Mouse (Mus musculus) kidney, postnatal 4 days (tissue): ENCODE measurements around the gene Avil.

ENCODE experiments used
- DNase-seq, 2 experiments: peaks; one replicate each; pipeline ENCODE4 v3.0.0; 2021; ENCODE audit warnings: mixed read lengths in 2 of 2

Avil gene

GRCm38 (mm10) chr10:127000529-127000928 lies at the start of gene Avil:
Avil (plus strand) TSS chr10:127000709.
- no peak for DNase-seq

GRCm38 (mm10) chr10:126952375-126952774 lies 48.1 kb upstream of the Avil start:
- DNase-seq, result no peak

- DNase-seq, result no peak
Measured at GRCm38 (mm10) chr10:126953029-126953471, 47.5 kb upstream of the Avil start.

- DNase-seq, result peak in 1 of 2 experiments; percentile 31
Measured at GRCm38 (mm10) chr10:126956692-126957358, 43.7 kb upstream of the Avil start.

- peak; percentile 68 to 77 for DNase-seq
Measured at GRCm38 (mm10) chr10:126957359-126958107, 43.0 kb upstream of the Avil start.

- DNase-seq, result no peak
Measured at GRCm38 (mm10) chr10:126960496-126960895, 40.0 kb upstream of the Avil start.

- DNase-seq, result peak; percentile 66 to 75
Measured at GRCm38 (mm10) chr10:126961757-126962156, 38.8 kb upstream of the Avil start.

- DNase-seq, result peak; percentile 76 to 85
Measured at GRCm38 (mm10) chr10:126962271-126962965, 38.1 kb upstream of the Avil start.

GRCm38 (mm10) chr10:126962966-126963330 lies 37.6 kb upstream of the Avil start:
- peak in 1 of 2 experiments; percentile 57 for DNase-seq

- no peak for DNase-seq
Measured at GRCm38 (mm10) chr10:126963821-126964220, 36.7 kb upstream of the Avil start.

- DNase-seq, result peak in 1 of 2 experiments; percentile 43
Measured at GRCm38 (mm10) chr10:126971363-126972050, 29.0 kb upstream of the Avil start.

GRCm38 (mm10) chr10:126972051-126972725 lies 28.3 kb upstream of the Avil start:
- DNase-seq, result peak; percentile 80 to 88

GRCm38 (mm10) chr10:126972988-126973387 lies 27.5 kb upstream of the Avil start:
- DNase-seq, result no peak

GRCm38 (mm10) chr10:126975706-126976105 lies 24.8 kb upstream of the Avil start:
- DNase-seq, result no peak

- DNase-seq, result peak in 1 of 2 experiments; percentile 64
Measured at GRCm38 (mm10) chr10:126977076-126977475, 23.4 kb upstream of the Avil start.

- DNase-seq, result peak; percentile 100
Measured at GRCm38 (mm10) chr10:126978277-126978994, 22.1 kb upstream of the Avil start, which contains the start of gene Ctdsp2. Ctdsp2 (plus strand) TSS chr10:126978717.

GRCm38 (mm10) chr10:126979121-126979635 lies 21.3 kb upstream of the Avil start:
- peak; percentile 84 to 90 for DNase-seq

- peak in 1 of 2 experiments; percentile 71 for DNase-seq
Measured at GRCm38 (mm10) chr10:126979636-126980151, 20.8 kb upstream of the Avil start.

GRCm38 (mm10) chr10:126980221-126980932 lies 20.1 kb upstream of the Avil start:
- peak; percentile 59 to 72 for DNase-seq

- no peak for DNase-seq
Measured at GRCm38 (mm10) chr10:126980933-126981530, 19.5 kb upstream of the Avil start.
